Mouse (Mus musculus) heart, embryonic 16.5 days (tissue): Measurements from ENCODE around the gene Celsr1. TPM values are rescaled to one million over a fixed set of nuclear protein-coding genes. Genes with fewer than 3 reads are reported as not detected.

Experiments used
- ATAC-seq: fragments of 200-750 bp; cut with Nextera tagmentation; replicated peaks from 2 replicates; pipeline ENCODE4 v1.8.0; 2017; ENCODE audit warnings: moderate number of reproducible peaks; ENCODE audit not compliant: insufficient read depth, low FRiP score; ENCODE audit errors: extremely low read depth
- H3K27ac ChIP-seq: fragments of 300-500 bp; sonication (generic); 2 replicates; pipeline ENCODE4 v1.5.1; 2014; ENCODE audit warnings: mild to moderate bottlenecking, low read length, control low read depth, moderate library complexity
- H3K27me3 ChIP-seq: fragments of 300-500 bp; sonication (generic); 2 replicates; pipeline ENCODE4 v1.6.1; 2014; ENCODE audit warnings: low read length, mixed read lengths; ENCODE audit not compliant: control insufficient read depth, insufficient read depth
- H3K36me3 ChIP-seq: fragments of 300-500 bp; sonication (generic); 2 replicates; pipeline ENCODE4 v1.6.1; 2014; ENCODE audit not compliant: control insufficient read depth, insufficient read depth
- H3K4me1 ChIP-seq: fragments of 300-500 bp; sonication (generic); 2 replicates; pipeline ENCODE4 v1.6.1; 2014; ENCODE audit warnings: low read length, mixed read lengths; ENCODE audit not compliant: control insufficient read depth, insufficient read depth
- H3K4me2 ChIP-seq: fragments of 300-500 bp; sonication (generic); 2 replicates; pipeline ENCODE4 v1.6.1; 2014; ENCODE audit warnings: low read depth, mild to moderate bottlenecking, control low read depth, low read length
- H3K4me3 ChIP-seq: fragments of 300-500 bp; sonication (generic); 2 replicates; pipeline ENCODE4 v1.5.1; 2014; ENCODE audit warnings: mild to moderate bottlenecking, control low read depth, low read length
- H3K9ac ChIP-seq: fragments of 300-500 bp; sonication (generic); 2 replicates; pipeline ENCODE4 v1.6.1; 2014; ENCODE audit warnings: low read length, control low read depth
- H3K9me3 ChIP-seq: fragments of 300-500 bp; sonication (generic); replicated peaks from 2 replicates; pipeline ENCODE4 v1.6.1; 2016; ENCODE audit warnings: low read length; ENCODE audit not compliant: control insufficient read depth
- WGBS: fragments of 180-500 bp; shearing (Covaris S2); extraction: QIAGEN DNeasy Blood & Tissue Kit; methylation state at CpG from one replicate; pipeline ENCODE4 v1.1.7; 2014; 5-methylcytosine and 5-hydroxymethylcytosine counted together
- polyA plus RNA-seq: library from polyadenylated mRNA; unstranded; fragments of >200 nt; fragmentation: Nextera tagmentation; extraction: Ambion mirVana; gene quantifications from 2 replicates; pipeline ENCODE4 v1.2.1, GENCODE M21; 2015

Celsr1 gene
- polyA plus RNA-seq, 1 experiment from 2014 or later, result 1.7 TPM

DNA sequence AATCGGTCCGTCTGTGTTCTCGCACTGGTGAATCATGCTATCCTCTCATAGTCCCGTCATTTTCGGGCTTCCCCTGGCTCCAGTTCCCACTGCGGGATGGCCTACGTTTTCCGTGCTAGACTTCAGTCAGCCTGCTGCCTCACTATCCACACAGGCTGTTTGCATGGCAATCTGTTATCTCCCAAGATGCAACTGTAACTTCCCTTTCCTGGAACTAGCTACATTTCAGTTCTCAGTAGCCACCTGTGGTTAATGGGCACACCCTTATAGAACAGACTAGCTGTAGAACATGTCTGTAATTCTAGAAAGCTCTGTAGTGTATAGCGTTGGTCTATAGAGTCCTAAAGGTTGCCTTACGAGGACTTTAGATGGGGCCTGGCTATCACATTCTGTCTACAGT, 17.6 kb upstream of the Celsr1 start:
- peaks cover 3% of the 10 kb centered on the region; the same call in 1 of the 2 replicates for H3K27me3 ChIP-seq
- no peak for ATAC-seq
- H3K36me3 ChIP-seq, result no peaks in the 10 kb centered on the region
- H3K4me2 ChIP-seq, result no peak overlapping the region
- no peaks in the 10 kb centered on the region for H3K9me3 ChIP-seq
- H3K9ac ChIP-seq, result no peak overlapping the region
- 69% methylated on average over 10 of the region's 10 CpGs for WGBS
- no peak overlapping the region for H3K27ac ChIP-seq
- H3K4me3 ChIP-seq, result no peak overlapping the region
- H3K4me1 ChIP-seq, result peaks cover 11% of the 10 kb centered on the region

DNA sequence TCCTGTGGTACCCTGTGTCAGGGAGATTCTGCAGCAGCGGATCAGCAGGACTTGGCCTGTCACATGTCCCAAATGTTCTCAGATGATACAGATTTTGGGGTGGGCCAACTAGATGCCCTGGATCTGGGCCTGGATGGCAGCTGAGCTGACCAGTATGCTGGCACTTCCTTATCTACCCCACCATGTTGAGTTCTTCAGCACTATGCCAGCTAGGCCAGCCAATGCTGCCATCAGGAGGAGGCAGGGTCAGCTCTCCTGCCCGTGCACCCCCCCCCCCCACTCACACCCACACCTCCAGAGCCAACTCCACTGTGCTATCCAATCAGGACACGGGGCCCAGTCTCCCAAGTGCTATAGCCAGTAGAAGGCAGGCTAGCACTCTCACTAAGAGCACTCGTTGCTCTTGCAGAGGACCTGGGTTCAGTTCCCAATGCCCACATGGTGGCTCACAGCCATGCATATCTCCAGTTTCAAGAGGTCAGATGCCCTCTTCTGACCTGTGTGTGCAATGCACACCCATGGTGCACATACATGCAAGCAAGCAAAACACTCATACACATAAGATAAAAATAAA, 16.7 kb upstream of the Celsr1 start:
- ATAC-seq, result no peak
- Histone ChIP-seq H3K36me3 (no peaks in the 10 kb centered on the region), H3K27ac (no peak overlapping the region), H3K27me3 (peaks cover 3% of the 10 kb centered on the region; the same call in 1 of the 2 replicates), H3K9me3 (no peaks in the 10 kb centered on the region), H3K9ac (no peak overlapping the region), H3K4me3 (no peak overlapping the region), H3K4me2 (no peak overlapping the region), H3K4me1 (peaks cover 11% of the 10 kb centered on the region)
- WGBS, result 73% methylated on average over 4 of the region's 4 CpGs

DNA sequence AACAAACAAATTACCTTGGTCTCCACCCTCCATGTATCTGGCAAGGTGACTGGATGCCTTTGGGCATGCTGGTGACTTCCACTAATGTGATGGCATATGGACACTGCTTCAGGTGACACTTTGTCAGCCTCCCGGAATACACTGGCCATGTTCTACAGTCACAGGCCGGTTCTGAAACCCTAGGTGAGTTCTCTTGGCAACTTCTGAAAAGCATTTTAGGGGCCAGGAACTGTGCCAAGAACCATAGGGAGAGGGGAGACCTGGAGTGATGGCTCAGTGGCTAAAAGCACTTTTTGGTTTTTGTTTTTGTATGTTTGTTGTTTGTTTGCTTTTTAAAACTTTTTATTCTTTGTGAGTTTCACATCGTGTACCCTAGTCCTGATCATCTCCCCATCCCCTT, 15.9 kb upstream of the Celsr1 start:
- Histone ChIP-seq H3K4me2 (no peak overlapping the region), H3K36me3 (no peaks in the 10 kb centered on the region), H3K9me3 (no peaks in the 10 kb centered on the region), H3K9ac (no peak overlapping the region), H3K27ac (no peak overlapping the region), H3K4me3 (no peak overlapping the region), H3K27me3 (peaks cover 3% of the 10 kb centered on the region; the same call in 1 of the 2 replicates), H3K4me1 (peaks cover 11% of the 10 kb centered on the region)
- no peak for ATAC-seq
- WGBS, result 80% methylated on average over 3 of the region's 3 CpGs

DNA sequence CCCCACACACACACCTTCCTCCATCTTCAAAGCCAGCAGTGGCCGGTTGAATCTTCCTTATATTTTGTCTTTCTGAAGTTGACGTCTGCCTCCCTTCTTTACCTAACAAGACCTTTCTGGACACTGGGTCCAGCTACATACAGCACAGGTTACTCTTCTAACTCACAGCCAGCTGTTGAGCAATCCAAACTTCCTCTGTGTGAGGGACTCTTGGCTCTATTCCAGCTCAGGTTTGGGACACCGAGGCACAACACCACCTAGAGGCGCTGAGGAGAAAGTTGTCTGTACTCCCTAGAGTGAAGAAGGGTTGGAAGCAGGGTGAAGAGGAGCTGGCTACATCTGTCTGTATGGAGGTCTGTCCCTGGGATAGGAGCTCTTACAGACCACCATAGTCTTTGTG, 8.8 kb upstream of the Celsr1 start:
- Histone ChIP-seq H3K9ac (no peak overlapping the region), H3K9me3 (no peaks in the 10 kb centered on the region), H3K27me3 (peaks cover 15% of the 10 kb centered on the region), H3K36me3 (no peaks in the 10 kb centered on the region), H3K27ac (no peak overlapping the region), H3K4me1 (no peaks in the 10 kb centered on the region), H3K4me2 (no peak overlapping the region), H3K4me3 (no peak overlapping the region)
- ATAC-seq, result no peak
- 24% methylated on average over 4 of the region's 4 CpGs for WGBS

DNA sequence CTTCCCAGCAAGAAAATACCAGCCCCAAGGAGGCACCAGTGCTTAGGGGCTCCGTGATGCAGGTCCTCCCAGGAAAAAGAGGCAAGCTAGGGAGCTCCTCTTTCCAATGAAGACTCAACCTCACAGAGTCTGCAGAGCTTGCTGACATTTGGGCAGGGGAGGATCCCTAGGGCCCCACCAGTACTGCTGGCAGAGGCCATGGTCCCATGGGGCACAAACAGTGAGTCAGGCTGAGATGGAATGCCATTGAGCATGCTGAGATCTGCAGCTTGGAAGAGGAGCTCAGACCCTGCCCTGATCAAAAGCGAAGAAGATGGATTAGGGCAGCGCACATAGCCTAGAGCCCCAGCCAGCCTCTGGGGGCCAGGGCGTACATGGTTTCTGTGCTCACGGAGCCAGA, 7.8 kb upstream of the Celsr1 start:
- H3K4me3 ChIP-seq, result no peak overlapping the region
- H3K4me1 ChIP-seq, result no peaks in the 10 kb centered on the region
- no peaks in the 10 kb centered on the region for H3K9me3 ChIP-seq
- peaks cover 15% of the 10 kb centered on the region for H3K27me3 ChIP-seq
- H3K36me3 ChIP-seq, result no peaks in the 10 kb centered on the region
- WGBS, result 81% methylated on average over 5 of the region's 5 CpGs
- no peak overlapping the region for H3K4me2 ChIP-seq
- no peak overlapping the region for H3K27ac ChIP-seq
- no peak overlapping the region for H3K9ac ChIP-seq
- no peak for ATAC-seq

DNA sequence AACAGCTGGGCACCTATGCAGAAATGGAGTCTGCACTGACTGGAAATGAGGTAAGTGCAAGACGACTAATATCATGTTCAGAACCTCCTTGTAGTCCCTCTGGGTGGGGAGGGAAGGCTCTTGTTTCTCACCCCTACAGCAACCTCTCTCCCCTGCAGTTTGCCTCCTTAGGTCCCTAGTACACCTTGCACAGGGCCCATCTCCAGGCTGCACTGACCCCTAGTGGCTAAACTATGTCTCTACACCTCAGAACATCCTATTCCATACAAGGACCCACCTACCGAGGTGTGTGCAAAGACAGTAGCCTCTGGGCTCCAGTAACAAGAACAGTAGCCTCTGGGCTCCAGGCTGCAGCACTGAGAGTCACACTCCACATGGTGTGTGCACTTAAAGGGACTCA, 5.2 kb upstream of the Celsr1 start:
- Histone ChIP-seq H3K27ac (no peak overlapping the region), H3K9me3 (no peaks in the 10 kb centered on the region), H3K27me3 (peaks cover 12% of the 10 kb centered on the region), H3K4me3 (no peak overlapping the region), H3K36me3 (no peaks in the 10 kb centered on the region), H3K4me2 (no peak overlapping the region), H3K4me1 (peaks cover 7% of the 10 kb centered on the region), H3K9ac (no peak overlapping the region)
- peak; percentile 55 for ATAC-seq
- WGBS, result 0% methylated on average over 2 of the region's 2 CpGs

DNA sequence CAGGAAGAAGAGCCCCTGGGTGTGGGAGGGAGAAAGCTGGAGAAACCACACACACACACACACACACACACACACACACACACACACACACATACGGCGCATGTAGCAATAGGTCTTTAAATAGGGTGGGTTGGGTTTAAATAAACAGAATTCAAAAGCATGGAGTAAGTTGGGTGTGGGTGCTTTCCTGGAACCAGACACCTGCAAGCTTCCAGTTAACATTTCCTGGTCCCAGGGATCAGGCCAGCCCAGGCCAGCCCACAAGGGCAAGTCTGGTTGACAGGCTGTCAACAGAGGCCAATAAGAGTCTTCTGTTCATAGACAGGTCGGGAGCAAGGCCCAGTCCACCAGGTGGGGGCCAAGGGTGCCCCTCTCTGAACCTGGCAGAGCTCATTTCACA, 2.3 kb upstream of the Celsr1 start:
- no peak for ATAC-seq
- WGBS, result 63% methylated on average over 3 of the region's 3 CpGs
- Histone ChIP-seq H3K4me3 (no peak overlapping the region), H3K9ac (no peak overlapping the region), H3K27me3 (peaks cover 13% of the 10 kb centered on the region), H3K4me2 (no peak overlapping the region), H3K27ac (no peak overlapping the region), H3K9me3 (peaks cover 3% of the 10 kb centered on the region; the same call in 1 of the 2 replicates), H3K36me3 (peaks cover 6% of the 10 kb centered on the region), H3K4me1 (peaks cover 10% of the 10 kb centered on the region)

DNA sequence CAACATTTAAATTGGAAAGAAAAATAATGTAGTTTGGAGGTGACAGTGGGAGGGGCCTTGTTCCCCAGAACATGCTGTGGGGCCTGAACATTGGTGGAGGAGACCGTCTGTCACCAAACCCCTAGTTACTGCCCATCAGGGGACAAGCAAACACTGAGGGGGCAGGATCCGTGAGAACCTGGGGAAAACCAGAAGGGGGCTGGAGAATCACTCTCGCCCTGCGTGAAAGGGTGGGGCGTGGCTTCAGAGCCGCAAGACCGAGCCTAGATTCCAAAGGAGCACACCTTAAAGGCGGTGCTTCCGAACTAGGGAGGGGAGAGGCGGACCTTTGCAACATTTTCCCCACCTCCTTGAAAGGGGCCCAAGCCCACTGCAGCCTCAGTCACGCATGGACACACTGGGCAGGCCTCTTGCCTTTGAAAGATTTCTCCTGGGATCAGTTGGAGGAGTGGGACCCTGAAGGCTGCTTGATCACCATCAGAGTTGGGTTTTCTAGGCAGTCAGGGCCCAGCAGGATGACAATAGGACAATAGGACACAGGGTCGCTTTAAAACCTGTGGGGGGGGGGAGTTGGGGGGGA, 1.3 kb upstream of the Celsr1 start:
- no peak for ATAC-seq
- Histone ChIP-seq H3K9me3 (peaks cover 6% of the 10 kb centered on the region; the same call in 1 of the 2 replicates), H3K4me1 (peaks cover 10% of the 10 kb centered on the region), H3K36me3 (peaks cover 16% of the 10 kb centered on the region), H3K27me3 (peaks cover 13% of the 10 kb centered on the region), H3K4me3 (peak overlapping the region; percentile 73), H3K27ac (peak overlapping the region; percentile 2; the same call in 1 of the 2 replicates), H3K9ac (peak overlapping the region; percentile 78), H3K4me2 (peak overlapping the region; percentile 90)
- 14% methylated on average over 12 of the region's 12 CpGs for WGBS

DNA sequence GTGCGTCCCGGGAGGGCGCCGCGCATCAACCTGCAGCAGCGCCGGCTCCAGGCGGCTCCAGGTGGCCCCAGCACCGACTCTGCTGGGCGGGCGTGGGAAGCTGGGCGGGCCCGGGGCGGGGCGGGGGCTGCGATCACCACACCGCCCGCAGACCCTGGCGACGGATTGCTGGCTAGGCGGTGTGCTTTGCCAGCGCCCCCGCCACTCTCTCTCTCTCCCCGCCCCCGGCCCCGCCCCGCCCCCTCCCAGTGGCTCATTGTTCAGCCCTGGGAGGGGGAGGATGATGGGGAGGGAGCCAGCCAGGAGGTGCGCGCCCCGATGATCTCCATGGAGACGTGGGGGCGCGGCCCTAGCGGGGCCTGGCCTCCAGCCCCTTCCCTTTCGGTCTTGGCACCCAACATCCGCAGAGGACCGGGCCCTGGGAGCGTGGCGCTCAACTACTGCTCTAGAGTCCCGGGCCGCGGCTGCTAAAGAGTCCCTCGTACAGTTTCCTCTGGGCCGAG, 495 bp upstream of the Celsr1 start:
- Histone ChIP-seq H3K27me3 (peaks cover 5% of the 10 kb centered on the region), H3K4me2 (peak overlapping the region; percentile 90), H3K4me3 (peak overlapping the region; percentile 73), H3K27ac (peak overlapping the region; percentile 64), H3K9ac (peak overlapping the region; percentile 78), H3K4me1 (peaks cover 15% of the 10 kb centered on the region), H3K36me3 (peaks cover 16% of the 10 kb centered on the region), H3K9me3 (peaks cover 6% of the 10 kb centered on the region; the same call in 1 of the 2 replicates)
- peak; percentile 76 for ATAC-seq
- under 1% methylated on average over 43 of the region's 44 CpGs for WGBS
